Mouse (Mus musculus) heart, postnatal 0 days (tissue): ENCODE data around the gene Hist1h2ba. TPM values are rescaled to one million over a fixed set of nuclear protein-coding genes. Genes with fewer than 3 reads are reported as not detected.
A peak's percentile ranks its signal among the peaks of the same experiment; 100 is the strongest.

Source experiments
- ATAC-seq: fragments of 200-750 bp; cut with Nextera tagmentation; 2 replicates; pipeline ENCODE4 v1.8.0; 2017; ENCODE audit warnings: low read depth, moderate number of reproducible peaks, moderate library complexity; ENCODE audit not compliant: insufficient read depth
- DNase-seq: peaks from one replicate; pipeline ENCODE4 v3.0.0-alpha.2; 2016; ENCODE audit warnings: low spot score
- H3K27ac ChIP-seq: fragments of 300-500 bp; sonication (generic); 2 replicates; pipeline ENCODE4 v1.5.1; 2014; ENCODE audit warnings: low read depth, mild to moderate bottlenecking
- H3K27me3 ChIP-seq: fragments of 300-500 bp; sonication (generic); 2 replicates; pipeline ENCODE4 v1.6.1; 2014; ENCODE audit warnings: low read length, mixed read lengths; ENCODE audit not compliant: control insufficient read depth, insufficient read depth
- H3K36me3 ChIP-seq: fragments of 300-500 bp; sonication (generic); replicated peaks from 2 replicates; pipeline ENCODE4 v1.6.1; 2014; ENCODE audit warnings: low read length, mixed read lengths; ENCODE audit not compliant: control insufficient read depth, insufficient read depth
- H3K4me1 ChIP-seq: fragments of 300-500 bp; sonication (generic); 2 replicates; pipeline ENCODE4 v1.6.1; 2014; ENCODE audit warnings: antibody characterized with exemption; ENCODE audit not compliant: control insufficient read depth, insufficient read depth
- H3K4me2 ChIP-seq: fragments of 300-500 bp; sonication (generic); 2 replicates; pipeline ENCODE4 v1.6.1; 2014; ENCODE audit warnings: low read depth, mild to moderate bottlenecking, low read length, moderate library complexity
- H3K4me3 ChIP-seq: fragments of 300-500 bp; sonication (generic); 2 replicates; pipeline ENCODE4 v1.5.1; 2014; ENCODE audit warnings: low read depth, low read length
- H3K9ac ChIP-seq: fragments of 300-500 bp; sonication (generic); replicated peaks from 2 replicates; pipeline ENCODE4 v1.6.1; 2014; ENCODE audit warnings: low read depth, low read length, mixed read lengths
- H3K9me3 ChIP-seq: fragments of 300-500 bp; sonication (generic); replicated peaks from 2 replicates; pipeline ENCODE4 v1.6.1; 2016; ENCODE audit warnings: low read length; ENCODE audit not compliant: control insufficient read depth
- CTCF ChIP-seq: IDR thresholded peaks from 2 replicates; pipeline ENCODE4 v1.5.1; 2016; ENCODE audit warnings: antibody characterized with exemption, control low read depth, low read depth
- EP300 ChIP-seq: IDR thresholded peaks from 2 replicates; pipeline ENCODE4 v1.6.1; 2016; ENCODE audit warnings: antibody characterized with exemption, low read depth
- WGBS: fragments of 180-500 bp; shearing (Covaris S2); extraction: QIAGEN DNeasy Blood & Tissue Kit; methylation state at CpG from one replicate; pipeline ENCODE4 v1.1.7; 2014; 5-methylcytosine and 5-hydroxymethylcytosine counted together
- microRNA-seq: library from miRNA; unstranded; fragments of <30 nt; microRNA quantifications from one replicate; pipeline ENCODE4, GENCODE M21; 2016
- polyA plus RNA-seq: library from polyadenylated mRNA; unstranded; fragments of >200 nt; fragmentation: Nextera tagmentation; extraction: Ambion mirVana; gene quantifications from 2 replicates; pipeline ENCODE4 v1.2.1, GENCODE M21; 2015
- total RNA-seq: library from RNA; depleted of rRNA; stranded (reverse); fragments of >200 nt; gene quantifications from 2 replicates; pipeline ENCODE4 v1.2.3, GENCODE M21; 2014; ENCODE audit warnings: low replicate concordance; rRNA removed

Hist1h2ba gene
- total and polyA plus RNA-seq, 2 experiments from 2014 or later = not detected

- peak; percentile 41 for DNase-seq
- Histone ChIP-seq H3K36me3 (no peaks in the 10 kb centered on the region), H3K27ac (no peak overlapping the region), H3K4me1 (no peaks in the 10 kb centered on the region), H3K9ac (no peak overlapping the region), H3K4me3 (no peak overlapping the region), H3K27me3 (no peaks in the 10 kb centered on the region), H3K9me3 (no peaks in the 10 kb centered on the region), H3K4me2 (no peak overlapping the region)
- 33% methylated on average over 2 of the region's 2 CpGs for WGBS
- TF ChIP-seq CTCF (peak; percentile 66), EP300 (no peak)
- ATAC-seq = no peak
Observed at GRCm38 (mm10) chr13:23885540-23885939, 48.4 kb downstream of the Hist1h2ba start.

Small RNAs within 50 kb of the gene (microRNA-seq; reads per million reads assigned to microRNA genes)
- gene Gm44344 = not detected

Other genes with a start within 250 kb of the Hist1h2ba start
- 253 and 309 TPM in 2 replicates for gene Hist1h2bc, start 250.0 kb downstream of the Hist1h2ba start, total RNA-seq
- 94.4 and 115 TPM in 2 replicates for gene Hist1h2bc, start 250.0 kb downstream of the Hist1h2ba start, polyA plus RNA-seq
- 0.23 and 2.0 TPM in 2 replicates for gene Hist1h1t, start 238.3 kb downstream of the Hist1h2ba start, total RNA-seq
- not detected in 2 replicates for gene Hist1h1t, start 238.3 kb downstream of the Hist1h2ba start, polyA plus RNA-seq
- 1,145 and 1,607 TPM in 2 replicates for gene Hist1h4c, start 235.7 kb downstream of the Hist1h2ba start, total RNA-seq
- gene Hist1h4c, start 235.7 kb downstream of the Hist1h2ba start, polyA plus RNA-seq = 1.5 and 1.7 TPM in 2 replicates
- gene Hfe, start 223.3 kb downstream of the Hist1h2ba start, total RNA-seq = 21.4 and 25.9 TPM in 2 replicates
- 18.0 and 22.3 TPM in 2 replicates for gene Hfe, start 223.3 kb downstream of the Hist1h2ba start, polyA plus RNA-seq
- 770 and 1,043 TPM in 2 replicates for gene Hist1h1c, start 195.3 kb downstream of the Hist1h2ba start, total RNA-seq
- 73.4 and 101 TPM in 2 replicates for gene Hist1h1c, start 195.3 kb downstream of the Hist1h2ba start, polyA plus RNA-seq
- 1,907 and 3,007 TPM in 2 replicates for gene Hist1h3c, start 188.6 kb downstream of the Hist1h2ba start, total RNA-seq
- 1.2 and 1.3 TPM in 2 replicates for gene Hist1h3c, start 188.6 kb downstream of the Hist1h2ba start, polyA plus RNA-seq
- 1,542 and 1,547 TPM in 2 replicates for gene Hist1h2bb, start 187.4 kb downstream of the Hist1h2ba start, total RNA-seq
- 0.59 and 0.78 TPM in 2 replicates for gene Hist1h2bb, start 187.4 kb downstream of the Hist1h2ba start, polyA plus RNA-seq
- gene Hist1h2ab, start 183.0 kb downstream of the Hist1h2ba start, total RNA-seq = 667 and 733 TPM in 2 replicates
- 5.6 and 7.6 TPM in 2 replicates for gene Hist1h2ab, start 183.0 kb downstream of the Hist1h2ba start, polyA plus RNA-seq
- gene Hist1h3b, start 181.9 kb downstream of the Hist1h2ba start, total RNA-seq = 800 and 1,239 TPM in 2 replicates
- 3.2 and 3.3 TPM in 2 replicates for gene Hist1h3b, start 181.9 kb downstream of the Hist1h2ba start, polyA plus RNA-seq
- 252 and 267 TPM in 2 replicates for gene Hist1h4b, start 177.1 kb downstream of the Hist1h2ba start, total RNA-seq
- 0.46 and 0.60 TPM in 2 replicates for gene Hist1h4b, start 177.1 kb downstream of the Hist1h2ba start, polyA plus RNA-seq
- gene Hist1h4a, start 172.9 kb downstream of the Hist1h2ba start, total RNA-seq = 794 and 986 TPM in 2 replicates
- gene Hist1h4a, start 172.9 kb downstream of the Hist1h2ba start, polyA plus RNA-seq = 0.49 and 0.82 TPM in 2 replicates
- 1,794 and 2,478 TPM in 2 replicates for gene Hist1h3a, start 171.8 kb downstream of the Hist1h2ba start, total RNA-seq
- 1.4 and 1.7 TPM in 2 replicates for gene Hist1h3a, start 171.8 kb downstream of the Hist1h2ba start, polyA plus RNA-seq
- gene Hist1h1a, start 170.5 kb downstream of the Hist1h2ba start, total RNA-seq = 261 and 272 TPM in 2 replicates
- 0.81 and 0.82 TPM in 2 replicates for gene Hist1h1a, start 170.5 kb downstream of the Hist1h2ba start, polyA plus RNA-seq
- gene Trim38, start 164.2 kb downstream of the Hist1h2ba start, total RNA-seq = not detected in 2 replicates
- gene Trim38, start 164.2 kb downstream of the Hist1h2ba start, polyA plus RNA-seq = 0.08 and 0.10 TPM in 2 replicates
- not detected in 2 replicates for gene Slc17a2, start 127.2 kb downstream of the Hist1h2ba start, total RNA-seq
- not detected in 2 replicates for gene Slc17a2, start 127.2 kb downstream of the Hist1h2ba start, polyA plus RNA-seq
- 0.08 TPM in 1 of 2 replicates, not detected in the other for gene Slc17a3, start 94.7 kb downstream of the Hist1h2ba start, total RNA-seq
- gene Slc17a3, start 94.7 kb downstream of the Hist1h2ba start, polyA plus RNA-seq = not detected in 2 replicates
- gene Slc17a1, start 66.4 kb downstream of the Hist1h2ba start, total RNA-seq = not detected in 2 replicates
- not detected in 2 replicates for gene Slc17a1, start 66.4 kb downstream of the Hist1h2ba start, polyA plus RNA-seq
- not detected in 2 replicates for gene Slc17a4, start 19.1 kb downstream of the Hist1h2ba start, total RNA-seq
- not detected in 2 replicates for gene Slc17a4, start 19.1 kb downstream of the Hist1h2ba start, polyA plus RNA-seq
- gene Hist1h2aa, start 306 bp upstream of the Hist1h2ba start, total RNA-seq = not detected in 2 replicates
- gene Hist1h2aa, start 306 bp upstream of the Hist1h2ba start, polyA plus RNA-seq = not detected in 2 replicates
- not detected in 2 replicates for gene Scgn, start 57.1 kb upstream of the Hist1h2ba start, total RNA-seq
- not detected in 2 replicates for gene Scgn, start 57.1 kb upstream of the Hist1h2ba start, polyA plus RNA-seq